Mouse (Mus musculus) ES-E14 (cell line): ENCODE measurements around the gene Filip1.

ENCODE experiments used
- CHD2 ChIP-seq: IDR thresholded peaks from 2 replicates; pipeline ENCODE4 v1.6.1; 2014; ENCODE audit warnings: mild to moderate bottlenecking, low read depth, low read length, inconsistent platforms
- HCFC1 ChIP-seq: IDR thresholded peaks from 2 replicates; pipeline ENCODE4 v1.6.1; 2012; ENCODE audit warnings: low read length, inconsistent platforms, borderline replicate concordance; ENCODE audit not compliant: insufficient read depth
- MAFK ChIP-seq: IDR thresholded peaks from 2 replicates; pipeline ENCODE4 v1.6.1; 2014; ENCODE audit warnings: mild to moderate bottlenecking, low read depth, low read length, inconsistent platforms; ENCODE audit not compliant: insufficient read depth
- ZC3H11A ChIP-seq: IDR thresholded peaks from 2 replicates; pipeline ENCODE4 v1.6.1; 2012; ENCODE audit warnings: low read depth, mild to moderate bottlenecking, inconsistent platforms, low read length, borderline replicate concordance
- ZNF384 ChIP-seq: IDR thresholded peaks from 2 replicates; pipeline ENCODE4 v1.6.1; 2012; ENCODE audit warnings: low read depth, low read length, inconsistent platforms

DNA sequence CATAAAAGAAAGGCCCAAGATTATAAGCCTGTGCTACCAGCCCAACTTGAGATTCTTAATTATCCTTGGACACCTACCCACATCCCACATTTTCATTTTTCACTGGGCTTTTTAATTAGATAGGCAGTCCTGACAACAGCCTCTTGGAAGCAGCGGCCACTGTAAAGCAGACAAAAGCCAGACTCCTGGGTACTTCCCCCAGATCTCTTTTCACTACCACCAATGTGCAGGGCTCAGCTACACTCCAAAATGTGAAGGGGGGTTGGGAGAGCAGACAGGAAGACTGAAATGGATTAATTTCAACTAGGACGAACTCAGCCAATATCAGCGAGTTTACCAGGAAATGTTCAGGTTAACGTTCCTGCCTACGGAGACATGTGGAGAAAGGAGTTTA, 92.1 kb downstream of the Filip1 start:
- no peak for TF ChIP-seq ZC3H11A
- no peak for TF ChIP-seq CHD2
- no peak for TF ChIP-seq ZNF384
- no peak for TF ChIP-seq MAFK
- no peak for TF ChIP-seq HCFC1
